Mouse (Mus musculus) myocyte (in vitro differentiated cells): Measurements from ENCODE around the gene Dennd2c.

Source experiments
- CEBPB ChIP-seq: IDR thresholded peaks from 2 replicates; pipeline ENCODE4 v1.6.1; 2011; ENCODE audit warnings: mild to moderate bottlenecking, moderate library complexity; ENCODE audit not compliant: poor library complexity, insufficient read depth, severe bottlenecking
- E2F4 ChIP-seq: IDR thresholded peaks from one replicate; pipeline ENCODE4 v1.6.1; 2011; ENCODE audit warnings: mild to moderate bottlenecking, control low read depth, moderate library complexity; ENCODE audit not compliant: insufficient read depth
- MYOD1 ChIP-seq, 3 experiments: IDR thresholded peaks; one replicate each; pipeline ENCODE4 v1.6.1; 2011; ENCODE audit warnings: control low read depth in 2 of 3, low read depth in 2 of 3, mild to moderate bottlenecking in 2 of 3, moderate library complexity in 1 of 3; ENCODE audit not compliant: insufficient read length in 2 of 3, control insufficient read depth in 1 of 3
- MYOG ChIP-seq, 3 experiments: IDR thresholded peaks; one replicate each; pipeline ENCODE4 v1.6.1; 2011; ENCODE audit warnings: control low read depth in 2 of 3, low read depth in 2 of 3, mild to moderate bottlenecking in 2 of 3; ENCODE audit not compliant: insufficient read length in 2 of 3, control insufficient read depth in 1 of 3, insufficient read depth in 1 of 3
- POLR2A ChIP-seq: IDR thresholded peaks from one replicate; pipeline ENCODE4 v1.6.1; 2011; ENCODE audit warnings: low read depth, mild to moderate bottlenecking, control low read depth, moderate library complexity; ENCODE audit not compliant: insufficient read length
- POLR2AphosphoS2 ChIP-seq: IDR thresholded peaks from one replicate; pipeline ENCODE4 v1.6.1; 2011; ENCODE audit warnings: low read depth, control low read depth; ENCODE audit not compliant: insufficient read length
- TCF12 ChIP-seq: IDR thresholded peaks from one replicate; pipeline ENCODE4 v1.6.1; 2011; ENCODE audit warnings: mild to moderate bottlenecking, control low read depth; ENCODE audit not compliant: poor library complexity, insufficient read depth, severe bottlenecking
- USF1 ChIP-seq: IDR thresholded peaks from one replicate; pipeline ENCODE4 v1.6.1; 2011; ENCODE audit warnings: low read depth, mild to moderate bottlenecking, control low read depth, moderate library complexity

GRCm38 (mm10) chr3:103058207-103059157, 43.9 kb upstream of the Dennd2c start, which contains the start of gene Nras:
- TF ChIP-seq TCF12: no peak
- TF ChIP-seq POLR2A: peak; percentile 34
- peak; percentile 79 for TF ChIP-seq USF1
- no peak for TF ChIP-seq CEBPB
- TF ChIP-seq POLR2AphosphoS2: peak; percentile 83
- no peak for TF ChIP-seq MYOD1 (IDR thresholded peaks at IDR 0.05; ENCODE audit: control insufficient read depth in 1 of 3, insufficient read length in 2 of 3, low read depth in 2 of 3)
- no peak for TF ChIP-seq MYOG (IDR thresholded peaks at IDR 0.05; ENCODE audit: control insufficient read depth in 1 of 3, insufficient read depth in 1 of 3, insufficient read length in 2 of 3, low read depth in 2 of 3)
- no peak for TF ChIP-seq E2F4
